23 mouse cellular contexts compared by ENCODE assay signal in the genomic region with DNA sequence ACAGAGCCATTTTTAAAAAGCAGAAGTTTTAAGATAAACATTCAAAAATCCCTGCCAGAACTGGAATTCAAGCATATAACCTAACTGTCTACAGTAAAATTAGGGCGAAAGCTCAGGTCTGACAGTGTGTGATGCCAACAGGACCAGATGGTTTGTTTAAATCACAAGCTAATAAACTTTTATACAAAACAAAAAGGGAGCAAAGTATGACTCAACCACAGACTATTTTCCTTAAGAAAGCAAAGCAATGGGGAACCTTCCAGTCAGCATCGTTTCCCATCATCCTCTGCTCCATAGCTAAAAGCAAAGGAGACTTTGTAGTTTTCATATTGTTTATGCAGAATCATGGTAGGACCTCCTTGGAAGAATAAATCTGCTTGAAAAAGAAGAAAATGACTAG.
DNase-seq lines count a peak whose midpoint lies in the region; ATAC-seq and TF ChIP-seq lines count a peak whose summit lies in the region.
"Had no signal": no experiment of that assay in that cellular context is flagged by ENCODE, and none has a peak within 500 bp of the region (broad histone marks: within the 10 kb centered on the region; RNA-seq: fewer than 3 reads in every experiment).

No protein-coding gene starts in this region.

- no peaks in the 10 kb centered on the region for H3K4me1 ChIP-seq in lung, embryonic 15.5 days
- H3K4me1 ChIP-seq in lung, adult 2 months (ENCODE audit: control insufficient read depth, insufficient read depth, low read length): no peaks in the 10 kb centered on the region; the same call in 1 of the 2 replicates
- no peaks in the 10 kb centered on the region for H3K4me1 ChIP-seq in liver, postnatal 0 days (ENCODE audit: insufficient read depth)
- H3K4me1 ChIP-seq: embryonic facial prominence, embryonic 12.5 days; forebrain, embryonic 12.5 days; heart, embryonic 12.5 days; hindbrain, embryonic 10.5 days had no signal

- H3K9me3 ChIP-seq in lung, embryonic 15.5 days: no peaks in the 10 kb centered on the region
- H3K9me3 ChIP-seq in liver, postnatal 0 days (ENCODE audit: low read length): no peaks in the 10 kb centered on the region
- H3K9me3 ChIP-seq: embryonic facial prominence, embryonic 12.5 days; forebrain, embryonic 12.5 days; G1E; heart, embryonic 12.5 days; hindbrain, embryonic 10.5 days had no signal

- TF ChIP-seq CTCF in lung, adult 2 months (IDR thresholded peaks at IDR 0.05; ENCODE audit: insufficient read depth, low read length): no peak
- TF ChIP-seq CTCF in liver, postnatal 0 days (IDR thresholded peaks at IDR 0.05; ENCODE audit: low read depth): no peak

- no peak overlapping the region for H3K4me3 ChIP-seq in lung, embryonic 15.5 days
- H3K4me3 ChIP-seq in lung, adult 2 months (replicated peaks; ENCODE audit: extremely low read depth, low read depth, low read length): no peak overlapping the region
- H3K4me3 ChIP-seq in liver, postnatal 0 days (ENCODE audit: low read depth, low read length): no peak overlapping the region
- H3K4me3 ChIP-seq: embryonic facial prominence, embryonic 12.5 days; forebrain, embryonic 12.5 days; heart, adult 2 months; heart, embryonic 12.5 days; hindbrain, embryonic 10.5 days had no signal

- H3K9ac ChIP-seq in lung, embryonic 15.5 days: no peak overlapping the region
- H3K9ac ChIP-seq in liver, postnatal 0 days (replicated peaks): no peak overlapping the region
- H3K9ac ChIP-seq: embryonic facial prominence, embryonic 12.5 days; forebrain, embryonic 12.5 days; heart, embryonic 12.5 days; hindbrain, embryonic 14.5 days had no signal

- no peak for DNase-seq in lung, adult 2 months
- peak; percentile 62 for DNase-seq in Muller cell, postnatal 12 days (ENCODE audit: inconsistent ontology term)
- peak; percentile 43 for DNase-seq in brain, adult 2 months (ENCODE audit: low read depth, low spot score)
- DNase-seq in lung, postnatal 14 days: peak; percentile 4
- no peak for DNase-seq in heart, adult 8-10 months (ENCODE audit: low spot score)
- DNase-seq in liver, postnatal 0 days: no peak
- DNase-seq: adrenal gland, postnatal 14 days; B cell, adult 2 months; cerebellum, postnatal 14 days; gastrocnemius, postnatal 14 days; heart, adult 2 months had no signal

- WGBS in lung, embryonic 15.5 days: 60% methylated on average over 2 of the region's 2 CpGs
- WGBS in lung, adult 2 months: 78% methylated on average over 2 of the region's 2 CpGs
- WGBS in liver, postnatal 0 days (ENCODE audit: insufficient replicate concordance): 82% methylated on average over 2 of the region's 2 CpGs

- no peaks in the 10 kb centered on the region for H3K36me3 ChIP-seq in lung, embryonic 15.5 days
- H3K36me3 ChIP-seq in liver, postnatal 0 days (replicated peaks; ENCODE audit: insufficient read depth, low read length): no peaks in the 10 kb centered on the region
- H3K36me3 ChIP-seq: embryonic facial prominence, embryonic 12.5 days; forebrain, embryonic 12.5 days had no signal

- TF ChIP-seq EP300 in liver, postnatal 0 days (IDR thresholded peaks at IDR 0.05; ENCODE audit: low read depth): no peak

- peak; percentile 69; the same call in 1 of the 2 replicates for ATAC-seq in lung, embryonic 15.5 days (ENCODE audit: borderline replicate concordance, extremely low read depth, low FRiP score, low TSS enrichment)
- ATAC-seq in erythroid progenitor cell, adult 5-6 weeks (replicated peaks; ENCODE audit: low FRiP score, poor library complexity, severe bottlenecking): no peak
- no peak for ATAC-seq in liver, postnatal 0 days
- ATAC-seq: activated CD4-positive, CD25-positive, alpha-beta regulatory T cell, adult 4 months; CD4-positive, CD25-positive, alpha-beta regulatory T cell, adult 4 months; forebrain, embryonic 16.5 days; Patski had no signal

- TF ChIP-seq POLR2A in lung, adult 2 months (IDR thresholded peaks at IDR 0.05; ENCODE audit: borderline replicate concordance, extremely low read depth, low read depth, low read length): no peak

- no peaks in the 10 kb centered on the region for H3K27me3 ChIP-seq in lung, embryonic 15.5 days
- H3K27me3 ChIP-seq in liver, postnatal 0 days (ENCODE audit: insufficient read depth, low read length): no peaks in the 10 kb centered on the region
- H3K27me3 ChIP-seq: embryonic facial prominence, embryonic 12.5 days; forebrain, embryonic 12.5 days; heart, embryonic 12.5 days; Patski had no signal

- H3K4me2 ChIP-seq in lung, embryonic 15.5 days: no peak overlapping the region
- H3K4me2 ChIP-seq in liver, postnatal 0 days (ENCODE audit: low read depth, low read length): no peak overlapping the region
- H3K4me2 ChIP-seq: embryonic facial prominence, embryonic 12.5 days; forebrain, embryonic 12.5 days; heart, embryonic 12.5 days; hindbrain, embryonic 14.5 days had no signal

- H3K27ac ChIP-seq in lung, embryonic 15.5 days: peak overlapping the region; percentile 70; the same call in 1 of the 2 replicates
- no peak overlapping the region for H3K27ac ChIP-seq in liver, postnatal 0 days (ENCODE audit: low read depth)
- H3K27ac ChIP-seq: embryonic facial prominence, embryonic 12.5 days; forebrain, embryonic 12.5 days; heart, adult 2 months; hindbrain, embryonic 10.5 days; hindbrain, embryonic 14.5 days had no signal

Comparison
In these comparisons a context has a peak if more than half of its experiments do, and no peak if none do; other contexts are left out.
1. DNase-seq: peak in Muller cell, postnatal 12 days (single experiment), brain, adult 2 months (single experiment) and lung, postnatal 14 days (single experiment); none in lung, adult 2 months (single experiment), heart, adult 8-10 months (single experiment) and liver, postnatal 0 days (single experiment).